Mouse (Mus musculus) CH12.LX (cell line): ENCODE measurements at regions not wholly inside any gene's neighbourhood (a gene's known extent, or its start where the extent isn't known, plus 50 kb on each side); places are given as distances from the start of the nearest gene placed in this dataset.

Source experiments
- CTCF ChIP-seq, 2 experiments: IDR thresholded peaks in 1 of 2; conservative IDR thresholded peaks in 1 of 2; 2 replicates each; pipeline ENCODE4 v1.5.1; 2011 to 2012; ENCODE audit warnings: low read depth in 2 of 2, low read length in 2 of 2, improper control_type of control experiment in 1 of 2, inconsistent platforms in 1 of 2, mild to moderate bottlenecking in 1 of 2, moderate library complexity in 1 of 2
- JUND ChIP-seq: conservative IDR thresholded peaks from 2 replicates; pipeline ENCODE4 v1.6.1; 2011; ENCODE audit warnings: low read depth, low read length, improper control_type of control experiment
- MAX ChIP-seq: IDR thresholded peaks from 2 replicates; pipeline ENCODE4 v1.6.1; 2011; ENCODE audit warnings: low read length, improper control_type of control experiment
- MEF2A ChIP-seq: IDR thresholded peaks from 2 replicates; pipeline ENCODE4 v1.6.1; 2014; ENCODE audit warnings: low read depth, mild to moderate bottlenecking, inconsistent platforms, low read length, improper control_type of control experiment, borderline replicate concordance
- MXI1 ChIP-seq: IDR thresholded peaks from 2 replicates; pipeline ENCODE4 v1.6.1; 2011; ENCODE audit warnings: mild to moderate bottlenecking, low read depth, low read length, improper control_type of control experiment
- NELFE ChIP-seq: IDR thresholded peaks from 2 replicates; pipeline ENCODE4 v1.6.1; 2011; ENCODE audit warnings: low read depth, low read length, improper control_type of control experiment
- POLR2A ChIP-seq: IDR thresholded peaks from 2 replicates; pipeline ENCODE4 v1.6.1; 2011; ENCODE audit warnings: low read depth, mild to moderate bottlenecking, improper control_type of control experiment, low read length
- RAD21 ChIP-seq: IDR thresholded peaks from 2 replicates; pipeline ENCODE4 v1.6.1; 2011; ENCODE audit warnings: low read depth, mild to moderate bottlenecking, low read length, improper control_type of control experiment, moderate library complexity
- SMC3 ChIP-seq: IDR thresholded peaks from 2 replicates; pipeline ENCODE4 v1.6.1; 2011; ENCODE audit warnings: low read depth, low read length, improper control_type of control experiment
- USF1 ChIP-seq: IDR thresholded peaks from 2 replicates; pipeline ENCODE4 v1.6.1; 2014; ENCODE audit warnings: low read depth, mild to moderate bottlenecking, inconsistent platforms, low read length, improper control_type of control experiment
- ZNF384 ChIP-seq: IDR thresholded peaks from 2 replicates; pipeline ENCODE4 v1.6.1; 2012; ENCODE audit warnings: low read depth, low read length, improper control_type of control experiment, inconsistent platforms

DNA sequence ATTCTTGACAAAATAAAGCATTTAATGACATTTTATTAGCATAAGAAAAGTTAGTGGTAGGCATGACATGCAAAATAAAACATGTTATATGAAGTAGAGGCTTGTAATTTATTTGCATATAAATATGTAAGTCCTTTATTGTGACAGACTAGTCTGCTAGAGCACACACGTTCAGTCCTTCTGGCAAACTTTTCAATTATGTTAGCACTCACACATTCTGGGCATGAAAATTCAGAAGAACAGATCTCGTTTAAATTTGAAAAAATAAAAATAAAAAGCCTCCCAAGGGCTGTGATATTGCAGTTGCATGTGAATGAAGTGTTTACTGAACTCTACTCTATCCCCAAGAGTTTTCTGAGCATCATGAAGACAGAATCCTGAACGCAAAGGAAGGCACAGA is 916.1 kb upstream of the Tenm4 start:
- TF ChIP-seq POLR2A (no peak), JUND (no peak), ZNF384 (no peak), CTCF (conservative IDR thresholded peaks at IDR 0.05 in 1 of 2, IDR thresholded peaks at IDR 0.05 in 1 of 2; ENCODE audit: low read depth in 2 of 2, low read length in 2 of 2) (no peak), MEF2A (no peak), MAX (no peak), SMC3 (no peak), RAD21 (no peak), MXI1 (no peak), USF1 (no peak), NELFE (no peak)
